Mouse (Mus musculus) spleen, adult 2 months (tissue): ENCODE data around the gene Tmem120a.

Experiments
- CTCF ChIP-seq: fragments of 200-500 bp; IDR thresholded peaks from 2 replicates; pipeline ENCODE4 v1.5.1; 2011; ENCODE audit warnings: mild to moderate bottlenecking, inconsistent platforms; ENCODE audit not compliant: insufficient read depth, insufficient read length, insufficient replicate concordance; ENCODE audit errors: extremely low read depth
- POLR2A ChIP-seq: fragments of 200-500 bp; IDR thresholded peaks from 2 replicates; pipeline ENCODE4 v1.6.1; 2011; ENCODE audit warnings: low read depth, low read length, inconsistent platforms

DNA sequence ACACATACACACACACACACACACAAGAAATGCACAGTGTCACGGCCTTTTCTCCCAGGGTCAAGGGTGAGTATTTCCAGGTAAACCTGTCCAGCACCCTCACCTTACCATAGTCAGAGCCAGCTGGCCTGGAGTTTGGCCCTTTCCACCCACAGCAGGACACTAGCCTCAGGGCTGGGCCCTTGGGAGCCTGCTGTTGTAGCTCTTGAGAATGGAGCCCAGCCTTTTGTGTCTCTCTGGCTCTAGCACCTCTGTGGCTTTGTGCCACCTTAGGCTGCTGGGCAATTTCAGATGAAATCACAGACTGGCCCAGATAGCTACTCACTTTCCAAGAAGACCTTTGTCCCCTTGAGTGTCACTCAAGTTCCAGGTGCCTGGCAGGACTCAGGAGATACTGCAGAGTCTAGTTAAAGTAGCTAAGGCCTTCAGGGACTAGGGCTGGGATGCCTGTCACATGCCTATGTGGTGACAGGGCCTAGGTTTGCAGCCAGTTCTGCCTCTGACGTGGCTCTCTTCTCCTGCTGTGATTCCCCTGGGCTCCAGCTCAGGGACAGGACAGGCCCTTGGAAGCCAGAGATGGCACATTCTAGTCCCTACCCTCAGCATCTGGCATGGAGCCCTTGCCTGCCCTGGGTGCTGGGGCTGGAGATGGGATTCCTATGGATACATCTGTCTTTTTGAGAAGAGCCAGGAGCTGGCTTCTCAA, 17.5 kb downstream of the Tmem120a start:
- TF ChIP-seq CTCF (no peak), POLR2A (no peak)
